Mouse (Mus musculus) lung, adult 2 months (tissue): ENCODE results near the gene Qsox2.

ENCODE experiments used
- CTCF ChIP-seq: fragments of 200-500 bp; IDR thresholded peaks from 2 replicates; pipeline ENCODE4 v1.5.1; 2011; ENCODE audit warnings: mild to moderate bottlenecking, low read length, control low read depth; ENCODE audit not compliant: insufficient read depth
- POLR2A ChIP-seq: fragments of 200-500 bp; IDR thresholded peaks from 2 replicates; pipeline ENCODE4 v1.6.1; 2011; ENCODE audit warnings: low read depth, mild to moderate bottlenecking, control low read depth, low read length, borderline replicate concordance; ENCODE audit errors: extremely low read depth

DNA sequence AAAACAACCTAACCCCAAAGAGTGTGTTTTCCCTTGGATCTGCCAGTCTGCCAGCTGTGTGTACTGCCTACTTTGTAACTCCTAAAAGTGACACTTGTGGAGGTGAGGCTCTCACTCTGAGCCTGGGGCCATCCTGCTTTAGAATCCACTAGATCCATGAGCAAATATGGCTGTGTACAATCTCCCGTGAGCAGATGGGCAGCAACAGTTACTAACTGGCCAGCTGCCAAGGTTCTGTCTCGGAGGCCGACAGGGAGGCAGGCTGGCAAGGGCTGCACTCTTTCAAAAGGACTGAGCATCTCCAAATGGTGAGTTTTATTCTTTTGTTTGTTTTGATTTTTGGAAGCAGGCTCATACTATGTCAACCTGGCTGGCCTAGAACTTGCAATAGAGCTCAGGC lies 22.8 kb downstream of the Qsox2 start:
- TF ChIP-seq CTCF (no peak), POLR2A (no peak)
